Mouse (Mus musculus) kidney, adult 9 months (tissue): ENCODE measurements around the gene Ngf.

Source experiments
- DNase-seq: peaks from one replicate; pipeline ENCODE4 v3.0.0; 2022

Gene Ngf

DNA sequence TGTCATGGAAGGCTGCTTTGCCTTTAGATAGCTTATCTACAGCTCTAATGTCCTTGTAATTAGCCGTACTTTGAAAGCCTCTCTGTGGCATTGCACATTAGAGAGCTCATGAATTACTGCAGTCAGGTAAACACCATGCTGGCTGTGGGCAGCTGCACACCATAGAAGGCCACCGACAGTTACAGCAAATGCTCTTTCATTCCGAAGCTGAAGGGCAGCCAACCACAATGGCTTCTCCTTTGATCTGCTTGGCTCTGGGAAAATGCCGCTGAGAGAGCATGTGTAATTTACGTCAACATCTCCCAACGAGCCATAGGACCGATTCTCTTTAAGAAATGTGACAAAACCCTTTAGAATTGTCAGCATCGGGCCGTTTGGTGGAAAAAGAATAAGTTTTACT, 38.7 kb downstream of the Ngf start:
- no peak for DNase-seq

DNA sequence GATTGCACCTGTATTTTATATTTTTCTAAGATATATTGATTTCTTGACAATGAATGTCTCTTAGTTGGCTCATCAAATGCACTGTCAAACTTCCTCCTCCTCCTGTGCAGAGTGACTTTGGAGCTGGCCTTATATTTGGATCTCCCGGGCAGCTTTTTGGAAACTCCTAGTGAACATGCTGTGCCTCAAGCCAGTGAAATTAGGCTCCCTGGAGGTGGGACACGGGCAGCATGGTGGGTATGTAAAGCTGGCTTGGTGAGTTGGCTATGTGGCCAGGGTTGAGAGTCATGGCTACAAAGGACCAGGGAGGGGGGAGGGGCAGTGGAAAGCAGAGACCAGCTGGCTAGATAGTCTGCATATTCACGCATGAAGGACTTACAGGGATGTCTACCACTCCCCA, 39.9 kb downstream of the Ngf start:
- no peak for DNase-seq

DNA sequence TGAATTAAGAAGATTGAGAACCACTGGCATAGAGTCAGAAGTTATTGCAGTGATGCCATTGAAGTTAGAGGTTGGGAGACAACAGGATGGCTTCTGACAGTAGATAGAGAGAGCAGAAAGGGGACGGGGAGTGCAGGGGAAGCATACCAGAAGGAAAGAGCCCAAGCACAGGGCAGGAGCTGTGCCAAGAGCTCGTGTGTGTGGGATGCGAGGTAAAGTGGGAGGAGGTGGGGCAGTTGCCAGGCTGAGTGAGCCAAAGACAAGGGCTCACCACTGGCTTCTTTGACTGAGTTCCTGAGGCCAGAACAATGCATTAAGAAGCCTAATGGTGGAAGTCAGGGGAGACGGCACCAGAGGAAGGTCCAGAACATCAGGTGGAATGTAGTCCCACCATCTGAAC, 47.2 kb downstream of the Ngf start:
- DNase-seq: no peak

DNA sequence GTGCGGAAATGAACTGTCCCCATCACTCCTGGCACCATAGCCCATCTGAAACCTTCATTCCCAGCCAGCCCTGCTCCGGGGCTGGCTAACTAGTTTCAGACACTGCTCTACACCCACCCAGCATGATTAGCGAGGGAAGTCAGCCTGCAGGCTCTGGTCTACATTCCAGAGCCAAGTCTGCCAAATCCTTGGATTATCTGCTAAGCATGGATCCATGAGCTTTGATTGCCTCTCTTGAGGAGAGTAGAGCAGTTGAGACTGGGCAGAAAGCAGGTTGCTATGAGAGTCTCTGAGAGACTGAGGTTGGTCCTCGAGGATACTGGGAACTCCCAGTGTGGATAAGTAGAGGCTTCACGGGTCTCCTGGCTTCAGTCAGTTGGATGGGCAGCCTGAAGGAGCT, 51.3 kb downstream of the Ngf start:
- DNase-seq: no peak

DNA sequence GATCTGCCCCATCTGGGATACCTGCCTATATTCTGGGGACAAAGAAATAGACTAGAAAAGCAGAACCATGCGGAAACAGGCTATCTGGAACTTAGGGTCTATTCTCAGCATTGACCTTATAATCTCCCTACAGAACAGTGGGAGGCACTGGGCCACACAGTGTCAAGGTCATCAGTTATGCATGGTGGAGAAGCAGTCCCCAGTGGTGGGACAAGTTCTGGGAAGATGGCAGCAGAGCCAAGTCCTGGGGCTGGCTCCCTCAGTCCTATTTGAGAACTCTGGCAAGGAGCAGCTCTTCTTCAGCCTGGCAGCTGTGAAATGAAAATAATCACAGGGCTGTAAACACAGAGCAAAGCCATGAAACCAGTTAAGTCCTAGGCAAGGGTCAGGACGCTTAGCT, 54.0 kb downstream of the Ngf start:
- no peak for DNase-seq

DNA sequence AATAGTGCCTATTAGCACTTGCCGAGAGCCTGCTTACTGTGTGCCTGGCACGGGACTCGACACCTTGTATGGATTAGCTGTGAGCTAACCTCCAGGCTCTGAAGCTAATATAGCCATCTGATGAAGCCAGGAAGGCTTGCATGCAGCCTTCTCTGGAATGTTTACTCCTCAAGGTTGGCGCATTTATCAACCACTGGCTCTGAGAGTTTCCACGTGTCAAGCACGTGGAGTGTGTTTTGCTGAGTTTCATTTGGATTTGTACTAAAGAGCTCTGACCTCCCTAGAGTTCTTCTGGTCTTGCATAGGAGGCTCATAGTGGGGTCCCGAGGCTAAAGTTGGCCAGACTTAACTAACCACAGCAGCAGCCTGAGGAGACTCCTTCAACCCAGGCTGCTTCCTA, 55.2 kb downstream of the Ngf start:
- no peak for DNase-seq

DNA sequence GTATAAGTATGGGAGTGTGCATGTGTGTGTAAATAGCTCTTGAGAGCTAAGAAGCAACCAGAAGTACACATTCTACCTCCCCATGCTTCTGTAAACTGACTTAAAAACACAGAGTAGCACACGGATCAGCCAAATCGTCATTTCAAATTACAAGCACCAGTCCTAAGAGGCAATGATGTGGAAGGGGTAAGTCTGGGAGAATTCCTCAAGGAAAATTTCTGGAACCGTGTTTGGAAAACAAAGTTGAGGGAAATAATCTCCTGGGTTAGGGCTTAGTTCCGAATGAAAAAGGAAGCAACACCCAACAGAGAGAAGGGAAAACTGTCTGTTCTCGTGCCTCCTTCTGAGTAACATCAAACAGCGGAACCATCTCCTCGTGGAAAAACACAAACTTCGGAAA, 56.1 kb downstream of the Ngf start:
- DNase-seq: no peak

DNA sequence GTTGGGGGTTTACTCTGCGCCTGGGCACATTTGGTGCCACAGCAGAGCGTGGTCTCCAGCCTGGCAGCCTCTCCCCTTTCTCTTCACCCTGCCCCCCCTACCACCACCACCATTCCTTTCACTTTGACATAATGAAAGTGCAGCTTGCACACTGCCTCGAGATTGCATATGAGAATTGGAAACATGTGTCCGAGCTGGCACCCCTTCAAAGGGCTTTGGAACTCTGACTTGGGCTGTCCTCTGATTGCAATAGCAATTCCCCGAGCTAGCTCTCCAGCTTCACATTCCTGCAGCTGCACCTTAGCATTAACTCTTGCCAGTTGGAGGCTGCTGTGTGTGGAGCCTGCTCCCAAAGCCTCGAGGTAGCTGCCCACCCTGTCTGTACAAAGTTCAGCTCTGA, 56.8 kb downstream of the Ngf start:
- DNase-seq: no peak

DNA sequence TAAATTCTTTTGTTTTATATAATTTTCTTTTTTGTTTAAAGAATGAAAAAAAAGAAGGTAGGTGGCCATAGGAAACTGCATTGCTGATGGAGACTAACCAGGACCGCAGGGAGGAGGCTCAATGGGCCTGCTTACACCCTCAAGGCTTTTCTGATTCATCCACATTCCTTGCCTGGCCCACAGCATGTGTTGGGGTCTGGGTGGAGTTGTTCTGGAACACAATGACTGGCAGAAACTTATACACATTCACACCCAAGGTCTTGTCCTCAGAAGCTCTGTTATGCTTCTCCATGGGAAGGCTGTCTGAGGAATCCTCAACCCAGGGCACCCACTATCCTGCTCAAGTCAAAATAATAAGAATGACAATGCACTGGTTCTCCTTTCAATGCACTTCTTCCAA, 65.0 kb downstream of the Ngf start:
- DNase-seq: no peak

DNA sequence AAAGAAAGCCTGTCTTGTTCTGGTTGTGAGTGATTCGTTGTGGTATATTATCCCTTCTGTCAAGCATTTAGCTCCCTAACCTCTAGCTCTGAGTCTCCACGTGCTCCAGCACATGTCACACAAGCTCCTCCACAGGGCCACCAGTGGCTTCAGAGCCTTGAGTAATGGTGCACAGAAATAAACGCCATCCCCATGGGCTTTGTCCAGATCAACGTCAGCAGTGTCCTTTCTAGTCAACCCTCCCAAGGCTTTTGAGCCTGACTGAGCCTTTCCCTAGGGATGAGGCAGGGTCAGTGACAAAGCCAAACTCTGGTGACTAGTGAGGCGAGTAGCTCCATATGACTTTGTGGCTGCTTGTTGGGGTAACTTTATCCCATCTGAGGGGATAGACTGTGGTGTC, 73.9 kb downstream of the Ngf start:
- DNase-seq: peak; percentile 14

DNA sequence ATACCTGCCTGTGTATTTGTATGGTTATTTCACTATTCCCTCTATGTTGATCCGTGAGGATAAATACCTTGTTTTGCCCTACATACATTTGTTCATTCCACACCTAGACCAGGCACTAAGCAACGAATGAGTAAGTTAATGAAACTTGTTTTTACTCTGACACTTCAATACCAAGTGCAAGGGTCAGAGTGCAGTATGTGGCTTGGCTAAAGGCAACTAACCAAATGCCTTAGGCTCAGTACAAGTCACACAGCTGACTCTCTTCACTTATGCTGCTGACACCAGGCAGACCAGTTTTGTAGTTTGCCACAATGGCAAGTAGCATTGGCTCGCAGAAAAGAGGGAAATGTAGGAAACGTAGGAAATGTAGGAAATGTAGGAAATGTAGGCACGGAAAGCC, 77.8 kb downstream of the Ngf start:
- peak; percentile 52 for DNase-seq

DNA sequence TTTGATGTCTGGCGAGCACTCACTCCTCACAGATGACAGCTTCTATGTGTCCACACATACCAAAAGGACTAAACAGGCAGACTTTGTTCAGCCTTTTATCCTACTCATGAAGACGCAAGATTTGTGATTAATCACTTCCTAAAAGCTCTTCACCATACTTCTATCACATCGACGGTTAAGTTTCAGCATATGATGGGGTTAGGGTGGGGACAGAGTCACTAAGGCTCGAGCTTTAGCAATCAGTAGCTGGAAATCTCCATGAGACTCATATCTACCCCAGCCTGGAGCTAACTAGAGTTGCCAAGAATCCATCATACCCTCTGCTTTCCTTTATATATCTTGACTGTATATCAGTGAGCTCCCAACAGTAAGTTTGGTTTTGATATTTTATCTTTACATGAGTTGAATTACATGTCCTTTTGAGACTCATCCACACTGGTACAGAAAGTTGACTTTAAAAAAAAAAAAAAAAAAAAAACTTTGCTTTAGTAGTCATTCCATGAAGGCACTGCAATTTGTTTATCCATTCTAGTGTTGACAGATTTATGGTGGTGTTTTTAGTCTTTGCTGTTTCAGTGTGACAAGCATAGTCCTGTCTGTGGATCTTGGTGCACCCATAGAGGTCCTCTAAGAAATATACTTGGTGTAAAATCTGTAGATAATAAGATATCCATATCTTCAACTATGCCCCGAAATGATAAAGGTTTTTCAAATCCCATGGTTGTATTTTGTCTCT, 84.4 kb downstream of the Ngf start:
- no peak for DNase-seq

DNA sequence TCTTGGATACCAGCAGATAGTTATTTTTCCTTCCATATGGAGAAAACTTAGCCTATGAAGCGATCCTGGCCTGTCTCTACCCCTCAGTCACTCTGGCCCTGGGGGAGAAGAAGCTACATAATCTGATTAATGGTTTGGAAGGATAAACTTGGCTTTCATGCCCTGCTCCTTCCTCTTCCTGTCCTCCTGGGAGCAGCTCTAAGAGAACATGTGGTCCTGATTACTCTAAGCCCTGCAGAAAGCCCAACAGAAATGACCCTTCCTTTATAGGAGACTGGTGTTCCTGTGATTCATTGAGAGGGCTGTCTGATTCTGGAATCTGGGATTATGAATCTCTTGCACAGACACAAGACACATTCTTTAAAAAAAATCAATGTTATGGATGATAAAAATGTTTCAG, 86.4 kb downstream of the Ngf start:
- peak; percentile 19 for DNase-seq

DNA sequence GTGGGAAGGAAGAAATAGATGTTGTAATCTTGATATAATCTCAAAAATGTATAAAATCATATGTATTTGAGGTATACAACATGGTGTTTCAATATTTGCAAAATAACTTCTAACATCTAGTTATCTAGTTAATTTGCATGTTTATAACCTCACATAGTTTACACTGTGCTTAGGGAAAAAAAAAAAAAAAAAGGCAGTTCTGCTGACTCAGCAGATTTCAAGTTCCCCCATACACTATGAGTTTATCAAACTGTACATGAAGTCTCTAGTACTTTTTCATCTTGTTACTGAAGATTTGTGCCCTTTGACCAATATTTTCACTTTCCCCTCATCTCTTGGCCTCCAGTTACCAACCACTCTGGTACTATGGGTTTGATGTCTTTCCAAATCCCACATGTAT, 86.9 kb downstream of the Ngf start:
- DNase-seq: no peak
